Comparison of ENCODE assay signal across 7 mouse cellular contexts in genomic region chr13:109902855-109903763, GRCm38 (mm10).
DNase-seq lines count a peak whose midpoint lies in the region; ATAC-seq lines count a peak whose summit lies in the region.

No protein-coding gene starts in this region.

- peak overlapping the region; percentile 73 for H3K4me3 ChIP-seq in intestine, embryonic 16.5 days (ENCODE audit: low read length)
- peak overlapping the region; percentile 78 for H3K4me3 ChIP-seq in limb, embryonic 12.5 days (replicated peaks)
- H3K4me3 ChIP-seq in midbrain, embryonic 13.5 days (replicated peaks): peak overlapping the region; percentile 76

- H3K36me3 ChIP-seq in intestine, embryonic 16.5 days (ENCODE audit: control insufficient read depth, insufficient read depth, low read length): no peaks in the 10 kb centered on the region
- H3K36me3 ChIP-seq in limb, embryonic 12.5 days: no peaks in the 10 kb centered on the region
- H3K36me3 ChIP-seq in midbrain, embryonic 13.5 days: no peaks in the 10 kb centered on the region

- no peaks in the 10 kb centered on the region for H3K27me3 ChIP-seq in intestine, embryonic 16.5 days (replicated peaks; ENCODE audit: control insufficient read depth, insufficient read depth, low read length)
- H3K27me3 ChIP-seq in limb, embryonic 12.5 days: peaks cover 5% of the 10 kb centered on the region; the same call in 1 of the 2 replicates
- peaks cover 4% of the 10 kb centered on the region; the same call in 1 of the 2 replicates for H3K27me3 ChIP-seq in midbrain, embryonic 13.5 days

- no peaks in the 10 kb centered on the region for H3K9me3 ChIP-seq in intestine, embryonic 16.5 days (ENCODE audit: control insufficient read depth, low read length)
- H3K9me3 ChIP-seq in limb, embryonic 12.5 days: no peaks in the 10 kb centered on the region
- no peaks in the 10 kb centered on the region for H3K9me3 ChIP-seq in midbrain, embryonic 13.5 days

- ATAC-seq in granulocyte monocyte progenitor cell, adult 5-6 weeks (replicated peaks; ENCODE audit: poor library complexity, severe bottlenecking): peak; percentile 73
- ATAC-seq in intestine, embryonic 16.5 days: peak; percentile 86
- ATAC-seq in limb, embryonic 12.5 days (ENCODE audit: insufficient number of reproducible peaks, insufficient read depth, low FRiP score, low TSS enrichment, low read depth): peak; percentile 56
- ATAC-seq in midbrain, embryonic 13.5 days: peak; percentile 88

- peaks cover 9% of the 10 kb centered on the region; the same call in 1 of the 2 replicates for H3K4me1 ChIP-seq in intestine, embryonic 16.5 days (ENCODE audit: control insufficient read depth, insufficient read depth, low read length)
- H3K4me1 ChIP-seq in limb, embryonic 12.5 days (replicated peaks): peaks cover 51% of the 10 kb centered on the region
- peaks cover 27% of the 10 kb centered on the region for H3K4me1 ChIP-seq in midbrain, embryonic 13.5 days (replicated peaks)

- H3K9ac ChIP-seq in intestine, embryonic 16.5 days (ENCODE audit: low read depth, low read length): peak overlapping the region; percentile 81
- H3K9ac ChIP-seq in limb, embryonic 12.5 days (replicated peaks): peak overlapping the region; percentile 83
- H3K9ac ChIP-seq in midbrain, embryonic 13.5 days (replicated peaks): peak overlapping the region; percentile 87

- 2% methylated on average over 84 of the region's 91 CpGs for WGBS in intestine, embryonic 16.5 days
- under 1% methylated on average over 91 of the region's 91 CpGs for WGBS in limb, embryonic 12.5 days
- 1% methylated on average over 68 of the region's 91 CpGs for whole genome bisulfite sequencing in midbrain, embryonic 13.5 days

- H3K4me2 ChIP-seq in intestine, embryonic 16.5 days (ENCODE audit: low read depth, low read length): peak overlapping the region; percentile 98
- peak overlapping the region; percentile 94 for H3K4me2 ChIP-seq in limb, embryonic 12.5 days
- peak overlapping the region; percentile 95 for H3K4me2 ChIP-seq in midbrain, embryonic 13.5 days (replicated peaks)

- DNase-seq in adrenal gland, adult 8-10 months: peak; percentile 30
- DNase-seq in embryo, embryonic 10.5 days (ENCODE audit: low spot score): peak; percentile 85
- peak; percentile 47 for DNase-seq in spleen, adult 12 weeks (ENCODE audit: low spot score)

- H3K27ac ChIP-seq in intestine, embryonic 16.5 days (ENCODE audit: low read length): peak overlapping the region; percentile 56; the same call in 1 of the 2 replicates
- peak overlapping the region; percentile 79 for H3K27ac ChIP-seq in limb, embryonic 12.5 days
- peak overlapping the region; percentile 73 for H3K27ac ChIP-seq in midbrain, embryonic 13.5 days

Comparison
In these comparisons a context has a peak if more than half of its experiments do, and no peak if none do; other contexts are left out.
1. Peak in every context shown above with its lines: DNase-seq, ATAC-seq, H3K4me3 ChIP-seq and H3K27ac ChIP-seq.
2. DNase-seq: peak in every context shown above with its lines; median percentile 85 in embryo, embryonic 10.5 days; 47 in spleen, adult 12 weeks; 30 in adrenal gland, adult 8-10 months.